Mouse (Mus musculus) heart, postnatal 25 days (tissue): Measurements from ENCODE around the gene Mrm1. TPM values are rescaled to one million over a fixed set of nuclear protein-coding genes. Genes with fewer than 3 reads are reported as not detected.

Experiments used
- DNase-seq: peaks from one replicate; pipeline ENCODE4 v3.0.0; 2022; ENCODE audit warnings: low spot score
- intact Hi-C: fragments of 180-260 bp; cut with DNase I; formaldehyde crosslinking; loops from one replicate; pipeline ENCODE4 v1.15.1; 2025
- total RNA-seq, 2 experiments: library from RNA; stranded (reverse); gene quantifications; 2 replicates each; pipeline ENCODE4 v1.2.3; 2021

Gene Mrm1
- total RNA-seq, 2 experiments from 2014 or later = 17.1 to 17.9 TPM

GRCm38 (mm10) chr11:84818085-84818960 lies 992 bp downstream of the Mrm1 start:
- DNase-seq = peak; percentile 70
- intact Hi-C loops = loop anchor here (5.0 kb wide), 2 partner anchors 306 to 391 kb away; partner anchors contain the start of gene Aatf

- intact Hi-C loops = loop anchor here (5.0 kb wide), 2 partner anchors 305 to 390 kb away; partner anchors contain the start of gene Aatf
- DNase-seq = no peak
Observed at GRCm38 (mm10) chr11:84817362-84817761, 2.0 kb downstream of the Mrm1 start.

DNA sequence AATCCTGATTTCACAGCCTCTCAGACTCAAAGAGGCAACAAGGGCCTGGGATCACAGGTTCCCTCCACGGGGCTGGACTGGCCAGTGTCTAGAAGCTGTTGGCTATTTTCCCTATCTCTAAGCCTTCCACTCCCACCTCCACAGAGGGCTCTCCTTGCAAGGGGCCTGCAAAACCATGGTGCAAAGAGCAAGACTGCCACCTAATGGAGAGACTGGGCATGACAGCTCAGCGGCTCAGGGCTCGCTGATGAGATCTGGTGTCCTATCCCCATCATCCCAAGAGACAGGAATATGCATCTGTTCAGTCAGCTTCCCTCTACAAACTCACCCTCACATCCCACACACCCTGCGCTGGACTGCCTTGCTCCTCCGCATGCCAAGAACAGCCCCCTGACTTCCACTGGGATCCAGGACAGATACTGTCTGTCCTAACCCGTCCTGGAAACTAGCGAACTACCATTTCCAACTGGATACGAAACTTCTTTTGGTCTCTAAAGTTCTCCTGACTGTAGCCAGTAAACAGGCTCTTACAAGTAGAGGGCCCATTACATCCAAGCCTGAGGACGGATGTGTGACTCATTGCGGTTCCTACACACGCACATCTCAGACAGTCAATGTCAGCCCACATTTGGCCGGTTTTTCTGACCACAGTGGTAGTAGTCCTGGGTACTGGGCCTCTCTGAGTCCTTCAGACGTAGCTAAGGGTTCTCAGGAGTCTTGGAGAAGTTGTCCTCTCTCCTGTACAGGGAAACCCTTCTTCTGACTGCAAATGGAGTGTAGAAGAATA lies 5.4 kb downstream of the Mrm1 start:
- intact Hi-C loops = loop anchor here (5.0 kb wide), 1 partner anchor 547 kb away; no protein-coding TSS in a partner anchor
- DNase-seq = no peak

GRCm38 (mm10) chr11:84804373-84804772 lies 14.9 kb downstream of the Mrm1 start:
- intact Hi-C loops = no loop called here
- no peak for DNase-seq

DNA sequence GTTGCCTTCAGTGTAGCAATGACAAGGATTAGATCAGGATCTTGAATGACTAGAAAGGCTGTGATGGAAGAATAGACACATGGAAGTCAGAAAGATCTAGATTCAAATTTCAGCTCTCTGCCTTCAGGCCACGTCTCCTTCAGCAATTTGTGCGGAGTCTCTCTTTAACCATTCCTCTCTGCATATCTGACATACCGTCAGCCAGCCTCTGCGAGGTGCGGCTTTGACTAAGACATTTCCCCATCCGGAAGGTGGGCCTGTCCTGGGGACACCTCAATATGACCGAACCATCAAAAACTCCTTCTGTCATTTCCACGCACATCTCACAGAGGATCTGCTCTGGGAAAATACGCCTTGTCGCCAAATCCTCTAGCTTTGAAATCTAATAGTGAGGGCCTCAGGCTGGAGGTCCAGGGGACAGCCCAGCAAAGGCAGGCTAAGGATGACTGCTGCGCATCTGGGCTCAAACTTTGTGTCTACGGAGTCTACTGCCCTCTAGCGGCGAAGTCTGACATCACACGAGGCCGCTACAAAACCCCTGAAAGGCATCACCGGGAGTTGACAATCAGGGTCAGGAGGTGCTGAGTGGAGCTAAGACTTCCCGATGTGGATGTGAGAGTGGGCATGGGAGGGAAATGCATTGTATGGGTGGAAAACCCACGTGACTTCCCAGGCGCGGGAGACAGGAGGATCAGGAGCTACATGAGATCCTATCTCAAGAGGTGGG lies 21.5 kb downstream of the Mrm1 start:
- intact Hi-C loops = loop anchor here (5.0 to 10.0 kb wide), 2 partner anchors 273 to 530 kb away; partner anchors contain the start of gene Lhx1
- DNase-seq = peak; percentile 21

DNA sequence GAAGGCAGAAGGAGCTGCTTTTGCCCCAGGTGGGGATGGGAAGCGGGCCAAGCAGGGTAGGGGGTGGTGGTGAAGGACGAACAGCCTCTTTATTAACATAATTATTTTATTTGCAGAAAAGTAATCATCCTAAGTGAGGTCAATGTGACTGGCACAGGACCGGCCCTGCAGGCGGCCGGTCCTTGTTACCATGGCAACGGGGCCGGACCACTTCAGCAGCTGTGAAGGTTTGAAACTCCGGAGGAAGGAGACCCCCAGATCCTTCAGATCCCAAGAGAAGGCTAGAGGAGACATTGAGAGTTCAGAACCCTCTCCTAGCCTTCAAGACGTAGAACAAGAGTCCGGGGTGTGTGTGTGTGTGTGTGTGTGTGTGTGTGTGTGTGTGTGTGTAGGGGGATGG lies 22.3 kb downstream of the Mrm1 start:
- no peak for DNase-seq
- intact Hi-C loops = loop anchor here (5.0 to 10.0 kb wide), 2 partner anchors 272 to 530 kb away; partner anchors contain the start of gene Lhx1

GRCm38 (mm10) chr11:84794496-84795113 lies 24.7 kb downstream of the Mrm1 start:
- intact Hi-C loops = loop anchor here (1.0 to 10.0 kb wide), 3 partner anchors 270 to 527 kb away; partner anchors contain the start of gene Lhx1

GRCm38 (mm10) chr11:84793545-84793944 lies 25.8 kb downstream of the Mrm1 start:
- intact Hi-C loops = loop anchor here (10.0 kb wide), 1 partner anchor 269 kb away; the partner anchor contains the start of gene Lhx1

More at GRCm38 (mm10) chr11:84794496-84795113, 24.7 kb downstream of the Mrm1 start:
- DNase-seq = peak; percentile 4

GRCm38 (mm10) chr11:84790383-84790782 lies 28.9 kb downstream of the Mrm1 start:
- DNase-seq = no peak
- intact Hi-C loops = loop anchor here (10.0 kb wide), 1 partner anchor 266 kb away; the partner anchor contains the start of gene Lhx1

More at GRCm38 (mm10) chr11:84793545-84793944, 25.8 kb downstream of the Mrm1 start:
- DNase-seq = no peak

DNA sequence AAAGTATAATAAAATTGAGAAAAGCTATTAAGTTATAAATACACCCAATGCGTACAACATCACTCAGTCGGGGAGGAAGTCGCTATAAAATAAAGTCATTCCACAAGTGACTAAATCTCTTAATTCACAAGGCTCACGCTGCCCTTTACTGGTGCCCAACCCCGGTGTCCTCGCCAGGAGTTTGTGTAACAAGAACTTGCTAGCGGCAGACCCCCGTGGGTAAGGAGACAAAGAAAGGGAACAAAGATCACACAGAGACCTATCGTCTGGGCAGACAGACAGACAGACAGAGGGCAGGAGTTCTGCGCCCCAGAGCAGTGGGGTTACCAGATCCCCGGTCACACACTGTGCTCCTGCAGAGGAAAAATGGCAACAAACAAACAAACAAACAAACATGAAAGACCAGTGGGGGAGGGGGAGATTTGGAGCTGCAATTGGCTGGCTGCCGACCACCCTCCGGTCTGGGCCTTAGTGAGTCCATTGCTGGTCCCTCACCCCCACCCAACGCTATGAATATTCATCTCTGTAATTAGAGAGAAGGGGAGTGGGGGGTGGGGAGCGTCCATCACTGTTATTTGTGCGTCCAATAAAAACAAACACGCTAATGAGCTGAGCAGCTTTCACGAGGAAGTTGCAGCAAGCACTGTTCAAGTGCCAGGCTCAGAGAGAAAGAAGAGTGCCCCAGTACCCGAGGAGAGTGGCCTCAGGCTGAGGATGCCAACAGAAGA lies 39.0 kb downstream of the Mrm1 start:
- DNase-seq = no peak
- intact Hi-C loops = no loop called here

GRCm38 (mm10) chr11:84775560-84775959 lies 43.8 kb downstream of the Mrm1 start:
- DNase-seq = no peak
- intact Hi-C loops = no loop called here

GRCm38 (mm10) chr11:84774870-84775514 lies 44.3 kb downstream of the Mrm1 start:
- no peak for DNase-seq
- intact Hi-C loops = no loop called here

- intact Hi-C loops = no loop called here
- no peak for DNase-seq
Observed at GRCm38 (mm10) chr11:84767898-84768297, 51.4 kb downstream of the Mrm1 start.

GRCm38 (mm10) chr11:84765125-84765524 lies 54.2 kb downstream of the Mrm1 start:
- intact Hi-C loops = no loop called here
- no peak for DNase-seq

DNA sequence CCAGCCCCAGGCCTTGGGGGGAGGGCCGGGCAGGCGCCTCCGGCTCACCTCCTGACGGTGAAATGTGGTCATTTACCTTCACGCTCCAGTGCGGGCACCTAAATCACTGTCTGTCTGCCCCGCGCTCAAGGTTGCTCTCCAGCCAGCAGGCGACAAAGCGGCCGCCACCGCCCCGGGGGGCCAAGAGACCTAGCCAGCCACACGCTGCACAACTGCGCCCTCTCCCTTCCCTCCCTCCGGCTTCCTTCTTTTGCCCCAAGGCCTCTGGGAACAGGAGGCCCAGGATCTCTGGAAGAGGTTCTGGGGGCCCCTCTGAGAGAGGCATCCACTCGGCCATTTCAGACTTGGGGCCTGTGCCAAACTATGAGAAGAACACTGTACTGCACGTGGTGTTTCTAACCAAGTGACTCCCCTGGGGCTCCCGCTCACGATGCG lies 54.8 kb downstream of the Mrm1 start:
- intact Hi-C loops = no loop called here
- DNase-seq = no peak

- DNase-seq = no peak
- intact Hi-C loops = no loop called here
Observed at GRCm38 (mm10) chr11:84764116-84764515, 55.2 kb downstream of the Mrm1 start.
